Mouse (Mus musculus): ENCODE measurements around the gene BC107364. TPM values are rescaled to one million over a fixed set of nuclear protein-coding genes. Genes with fewer than 3 reads are reported as not detected.
"Not testable (repeated sequence)": the region's sequence is repeated elsewhere in the genome, so short reads cannot be mapped to it uniquely, and the experiment has no call there.

BC107364 gene
- total RNA-seq, 2 experiments from 2014 or later: not detected

DNA sequence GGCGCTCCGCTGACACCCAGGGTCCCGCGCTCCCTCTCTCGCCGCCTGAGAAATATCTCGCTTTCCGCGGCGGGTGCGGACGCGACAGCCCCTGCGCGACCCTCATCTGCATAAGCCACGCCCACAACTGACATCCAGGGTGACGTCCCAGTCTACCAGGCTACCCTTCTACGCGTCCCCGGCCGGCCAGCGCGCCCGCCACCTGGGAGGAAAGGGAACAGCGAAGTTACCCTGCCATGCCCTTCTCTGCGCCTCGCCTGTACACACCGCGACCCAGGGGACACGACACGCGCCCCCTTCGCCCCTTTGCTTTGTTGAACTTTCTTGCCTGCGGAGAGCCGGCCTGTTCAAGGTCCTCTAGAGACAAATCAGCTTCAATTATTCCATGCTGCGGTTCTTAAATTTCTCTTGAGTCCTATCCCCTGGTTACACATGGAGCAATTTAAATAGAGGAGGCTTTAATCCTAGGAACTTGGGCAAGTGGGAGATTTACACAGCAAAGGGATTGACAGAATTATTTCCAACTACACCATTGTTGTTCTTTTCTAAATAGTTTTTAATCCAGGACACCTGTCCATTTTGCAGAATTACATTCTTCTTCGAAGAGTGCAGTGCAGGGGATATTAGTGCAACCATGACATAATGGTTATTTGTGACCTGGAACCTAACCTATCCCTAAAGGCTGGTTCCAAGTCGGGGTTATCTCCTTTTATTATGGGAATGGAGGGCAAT, 34.9 kb upstream of the BC107364 start:
- ATAC-seq (replicated peaks; ENCODE audit: low FRiP score, poor library complexity, severe bottlenecking): peak; percentile 80

DNA sequence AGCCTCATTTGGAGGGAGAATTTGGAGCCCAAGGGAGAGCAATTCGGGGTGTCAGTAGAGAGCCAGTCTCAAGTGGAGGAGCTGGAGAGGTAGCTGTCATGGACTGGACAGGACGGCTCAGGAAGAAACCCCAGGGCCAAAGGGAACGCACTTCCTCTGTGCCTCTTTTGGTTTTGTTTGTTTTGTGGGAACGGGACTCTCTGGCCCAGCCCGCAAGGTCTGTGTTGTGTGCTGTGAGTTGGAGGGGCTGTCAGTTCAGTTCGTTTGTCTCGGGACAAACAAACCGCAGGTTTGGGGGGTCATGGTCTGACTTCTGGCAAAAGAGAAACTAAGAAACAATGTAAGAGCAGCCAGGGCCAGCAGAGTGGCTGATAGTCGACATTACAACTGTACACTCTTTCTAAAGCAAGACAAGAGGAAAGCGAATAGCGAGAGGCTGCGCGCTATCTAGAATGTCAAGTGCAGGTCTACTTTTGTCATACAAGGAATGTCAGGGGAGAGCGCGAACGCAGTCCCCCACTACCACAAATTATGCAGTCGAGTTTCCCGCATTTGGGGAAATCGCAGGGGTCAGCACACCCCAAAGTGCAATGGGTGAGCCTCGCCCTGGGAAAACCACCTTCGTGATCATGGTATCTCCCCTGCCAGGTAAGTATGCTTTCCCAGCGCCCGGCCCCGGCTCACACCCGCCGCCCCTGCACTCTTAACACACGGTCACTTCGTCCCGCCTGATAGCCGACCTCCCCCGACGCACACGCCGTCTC, 34.1 kb upstream of the BC107364 start:
- ATAC-seq (replicated peaks; ENCODE audit: low FRiP score, poor library complexity, severe bottlenecking): peak; percentile 60

DNA sequence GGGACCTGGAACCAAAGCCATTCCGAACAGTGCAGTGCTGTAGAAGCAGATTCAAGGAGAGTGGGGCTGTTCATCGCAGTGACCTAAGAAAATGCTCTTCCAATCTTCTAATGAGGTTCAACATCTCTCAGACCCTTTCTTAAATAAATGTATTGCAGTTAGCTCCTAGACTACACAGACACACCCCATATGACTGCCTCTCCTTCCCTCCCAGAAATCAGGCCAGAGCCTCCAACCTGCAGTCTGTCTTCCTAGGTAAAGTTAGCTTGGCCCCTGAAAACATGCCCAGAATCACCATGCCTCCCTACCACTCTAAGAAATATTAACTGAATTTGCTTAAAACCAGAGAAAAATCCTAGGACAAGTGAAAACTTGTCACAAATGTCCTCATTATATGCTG, 33.3 kb upstream of the BC107364 start:
- ATAC-seq (replicated peaks; ENCODE audit: low FRiP score, poor library complexity, severe bottlenecking): no peak

DNA sequence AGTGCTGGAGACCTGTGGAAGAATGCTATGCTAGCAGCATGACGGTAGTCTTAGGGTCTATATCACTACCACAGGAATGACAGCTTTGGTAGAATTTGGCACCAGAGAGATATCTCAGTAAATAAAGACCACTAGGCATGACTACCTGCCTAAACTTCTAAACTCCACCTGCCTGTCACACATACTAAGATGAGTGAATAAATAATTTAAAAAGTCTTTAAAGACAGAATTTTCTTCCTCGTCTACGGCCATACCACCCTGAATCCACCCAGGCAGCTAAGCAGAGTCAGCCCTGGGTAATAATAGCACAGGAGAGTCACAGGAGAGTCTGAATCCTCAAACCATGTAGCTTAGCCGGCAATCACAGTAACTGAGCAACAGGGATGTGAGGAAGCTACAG, 32.8 kb upstream of the BC107364 start:
- no peak for ATAC-seq (replicated peaks; ENCODE audit: low FRiP score, poor library complexity, severe bottlenecking)

DNA sequence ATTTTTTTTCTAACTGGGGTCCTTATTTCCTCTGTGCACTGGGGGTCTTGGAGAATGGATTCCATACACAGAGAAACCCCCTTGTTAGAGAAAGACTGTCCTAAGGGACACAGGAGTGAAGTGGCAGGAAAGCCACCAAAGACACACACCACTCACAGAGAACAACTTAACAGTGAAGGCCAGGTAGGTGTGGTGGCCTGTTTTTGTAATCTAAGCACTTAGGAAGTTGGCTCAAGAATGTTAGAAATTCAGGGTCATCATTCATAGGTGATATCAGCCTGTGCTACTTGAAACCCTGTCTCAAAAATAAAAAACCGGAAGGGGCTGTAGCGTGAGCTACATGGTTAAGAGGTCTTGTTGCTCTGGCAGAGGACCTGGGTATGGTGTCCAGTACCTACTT, 31.8 kb upstream of the BC107364 start:
- ATAC-seq (replicated peaks; ENCODE audit: low FRiP score, poor library complexity, severe bottlenecking): no peak

DNA sequence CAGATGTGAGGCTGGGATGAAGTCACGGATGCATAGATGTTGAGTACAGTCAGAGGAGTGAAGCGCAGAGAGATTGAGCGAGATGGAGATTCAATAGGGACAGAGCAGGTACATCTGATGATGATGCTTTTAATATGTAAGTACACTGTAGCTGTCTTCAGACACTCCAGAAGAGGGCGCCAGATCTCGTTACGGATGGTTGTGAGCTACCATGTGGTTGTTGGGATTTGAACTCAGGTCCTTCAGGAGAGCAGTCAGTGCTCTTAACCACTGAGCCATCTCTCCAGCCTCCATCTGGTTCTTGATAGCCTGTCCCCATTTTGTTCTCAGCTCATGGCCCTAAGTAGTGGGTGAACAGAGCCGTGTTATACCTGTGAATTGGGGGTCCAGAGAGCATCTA, 30.9 kb upstream of the BC107364 start:
- ATAC-seq (replicated peaks; ENCODE audit: low FRiP score, poor library complexity, severe bottlenecking): not testable (repeated sequence)

DNA sequence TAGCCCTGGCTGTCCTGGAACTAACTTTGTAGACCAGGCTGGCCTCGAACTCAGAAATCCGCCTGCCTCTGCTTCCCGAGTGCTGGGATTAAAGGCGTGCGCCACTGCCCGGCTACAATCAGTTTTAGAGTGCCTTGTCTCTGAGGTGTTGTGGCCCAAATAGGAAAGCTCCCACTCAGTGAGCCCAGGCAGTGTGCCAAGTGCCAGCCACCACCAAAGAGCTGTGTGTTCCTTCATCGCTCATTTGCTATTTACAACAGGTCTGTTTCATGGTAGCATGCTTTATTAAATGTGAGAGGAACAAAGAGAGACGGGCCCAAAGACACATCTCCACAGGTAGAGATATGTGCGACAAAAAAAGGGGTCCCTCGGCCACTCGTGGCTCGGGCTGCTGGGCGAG, 30.3 kb upstream of the BC107364 start:
- ATAC-seq (replicated peaks; ENCODE audit: low FRiP score, poor library complexity, severe bottlenecking): no peak

DNA sequence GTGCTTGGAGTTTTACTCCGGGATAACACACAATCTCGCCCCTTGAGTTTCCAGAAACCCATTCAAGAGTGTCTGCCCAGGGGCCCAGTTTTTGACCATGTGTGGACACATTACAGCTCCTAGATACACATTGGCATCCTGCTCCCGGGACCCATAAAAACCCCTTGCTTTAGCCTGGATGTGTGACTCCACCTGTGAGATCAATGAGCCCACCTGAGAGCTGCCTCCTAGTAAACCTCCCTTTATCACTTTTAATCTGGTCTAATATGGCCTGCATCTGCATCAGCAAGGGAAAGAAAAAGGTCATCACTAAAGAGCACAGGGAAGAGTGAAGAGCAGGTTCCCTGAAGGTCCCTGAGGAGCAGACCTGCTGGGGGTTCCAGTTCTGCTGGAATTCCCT, 29.8 kb upstream of the BC107364 start:
- no peak for ATAC-seq (replicated peaks; ENCODE audit: low FRiP score, poor library complexity, severe bottlenecking)

DNA sequence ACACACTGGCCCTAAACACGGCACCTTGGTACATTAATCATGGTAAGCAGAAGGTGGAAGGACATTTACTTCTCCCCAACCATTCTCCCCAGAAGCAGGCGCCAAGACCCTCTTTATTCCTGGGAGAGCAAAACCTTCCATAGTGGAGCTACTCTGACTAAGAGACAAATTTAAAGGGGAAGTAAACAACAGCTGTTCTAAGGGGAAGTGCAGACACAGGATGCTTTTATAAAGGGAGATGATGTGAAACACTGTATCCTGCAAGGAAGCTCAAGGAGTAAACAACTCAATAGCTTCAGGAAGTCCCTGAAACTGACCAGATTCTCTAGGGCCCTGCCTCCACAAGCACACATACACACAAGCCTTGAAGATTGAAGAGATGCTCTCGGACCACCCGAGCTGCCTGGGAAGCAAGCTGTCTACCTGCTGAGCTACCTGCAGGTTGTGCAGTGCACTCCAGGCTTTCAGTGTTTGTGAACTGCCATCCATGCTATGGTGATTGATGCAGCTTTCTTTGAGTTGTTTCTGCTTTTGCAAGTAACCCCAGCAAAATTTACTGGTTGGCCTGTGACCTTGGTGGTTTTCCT, 28.7 kb upstream of the BC107364 start:
- no peak for ATAC-seq (replicated peaks; ENCODE audit: low FRiP score, poor library complexity, severe bottlenecking)

DNA sequence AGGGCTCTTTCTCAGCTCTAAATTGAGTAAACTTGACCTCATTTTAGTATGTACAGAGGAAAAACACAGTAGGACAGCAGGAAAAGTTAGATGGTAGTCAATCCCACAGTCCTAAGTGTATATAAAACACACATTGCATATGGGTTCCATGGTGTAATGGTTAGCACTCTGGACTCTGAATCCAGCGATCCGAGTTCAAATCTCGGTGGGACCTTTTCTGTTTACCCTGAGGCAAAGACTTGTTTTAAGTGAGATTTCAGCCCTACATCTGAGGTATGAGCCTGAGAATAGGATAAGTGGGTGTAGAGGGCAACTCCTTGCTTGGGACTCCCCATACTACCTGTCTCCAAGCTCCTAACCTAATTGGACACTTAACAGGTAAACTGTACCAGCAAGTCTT, 27.1 kb upstream of the BC107364 start:
- ATAC-seq (replicated peaks; ENCODE audit: low FRiP score, poor library complexity, severe bottlenecking): no peak

DNA sequence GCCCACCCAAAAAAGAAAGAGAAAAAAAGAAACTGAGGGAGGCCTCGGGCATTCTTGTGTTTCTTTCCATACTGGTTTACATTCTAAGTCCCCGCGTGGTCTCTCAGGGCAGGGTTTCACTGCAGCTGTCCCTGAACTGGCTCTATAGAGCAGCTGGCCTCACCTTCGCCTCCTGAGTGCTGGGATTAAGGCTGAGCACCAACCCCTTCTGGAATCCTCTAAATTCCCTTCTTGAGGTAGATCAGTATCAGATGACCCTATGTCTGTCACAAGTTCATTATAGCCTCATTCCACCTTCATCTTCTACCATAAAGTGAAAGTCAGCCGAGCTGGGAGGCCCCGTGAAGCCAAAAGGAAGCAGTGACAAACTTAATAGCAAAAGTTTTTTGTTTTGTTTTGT, 25.5 kb upstream of the BC107364 start:
- no peak for ATAC-seq (replicated peaks; ENCODE audit: low FRiP score, poor library complexity, severe bottlenecking)

DNA sequence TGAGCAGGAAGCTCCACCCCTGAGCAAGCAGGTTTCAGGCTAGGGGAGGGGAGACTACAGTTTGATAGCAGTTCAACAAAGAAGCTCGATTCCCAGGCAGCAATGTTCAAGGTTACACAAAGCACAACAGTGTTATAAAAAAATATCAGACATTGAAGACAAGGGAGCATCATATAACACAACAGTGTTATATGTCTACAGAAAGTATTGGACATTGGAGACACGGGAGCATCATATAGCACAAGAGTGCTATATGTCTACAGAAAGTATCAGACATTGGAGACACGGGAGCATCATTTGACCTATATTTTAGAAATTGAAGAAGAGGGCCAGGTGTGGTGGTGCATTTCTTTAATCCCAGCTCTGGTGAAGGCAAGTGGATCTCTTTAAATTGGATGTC, 25.0 kb upstream of the BC107364 start:
- ATAC-seq (replicated peaks; ENCODE audit: low FRiP score, poor library complexity, severe bottlenecking): no peak

DNA sequence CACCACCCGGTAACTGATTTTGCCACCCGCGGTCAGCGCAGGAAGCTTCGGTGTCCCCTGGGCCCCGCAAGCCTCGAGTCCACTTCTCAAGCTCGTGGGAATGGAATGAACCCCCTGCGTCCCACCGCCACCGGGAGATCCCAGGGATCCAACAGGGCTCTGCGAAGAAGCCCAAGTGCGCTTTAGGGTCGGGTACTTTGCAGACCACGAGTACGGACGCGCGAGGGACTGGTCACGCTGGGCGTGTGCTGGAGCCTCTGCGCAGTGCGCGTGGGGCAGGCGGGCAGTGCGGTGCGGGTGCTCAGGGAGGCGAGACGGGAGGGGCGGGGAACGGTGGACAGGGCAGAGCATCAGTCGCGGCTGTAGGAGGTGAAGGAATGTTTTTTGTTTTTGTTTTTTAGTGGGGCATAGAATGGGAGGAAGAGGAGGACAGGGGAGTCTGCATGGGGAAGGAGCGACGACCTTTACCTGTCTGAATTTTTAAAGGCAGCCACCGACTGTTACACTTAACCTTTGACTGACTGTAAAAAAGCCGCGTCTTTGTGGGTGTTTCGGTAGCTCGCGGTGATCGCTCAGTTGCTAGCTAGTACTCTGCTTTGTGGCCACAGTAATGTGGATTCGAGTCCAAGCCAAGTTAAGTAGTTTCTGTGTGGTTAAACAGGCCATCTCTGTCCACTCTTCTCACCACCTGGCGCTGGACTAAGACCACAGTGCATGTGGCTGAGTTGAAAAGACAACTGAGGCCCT, 23.0 kb upstream of the BC107364 start:
- ATAC-seq (replicated peaks; ENCODE audit: low FRiP score, poor library complexity, severe bottlenecking): no peak

DNA sequence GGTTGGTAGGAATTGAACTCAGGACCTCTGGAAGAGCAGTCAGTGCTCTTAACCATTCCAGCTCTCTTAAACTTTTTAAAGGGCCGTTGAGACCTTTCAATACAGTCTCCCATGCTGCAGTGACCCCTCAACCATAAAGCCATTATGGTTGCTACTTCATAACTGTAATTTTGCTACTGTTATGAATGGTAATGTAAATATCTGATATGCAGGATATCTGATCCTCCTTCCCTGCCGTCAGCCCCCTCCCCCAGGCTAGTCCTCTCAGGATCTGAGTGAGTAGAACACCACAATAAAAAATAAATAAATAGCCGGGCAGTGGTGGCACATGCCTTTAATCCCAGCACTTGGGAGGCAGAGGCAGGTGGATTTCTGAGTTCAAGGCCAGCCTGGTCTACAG, 21.4 kb upstream of the BC107364 start:
- not testable (repeated sequence) for ATAC-seq (replicated peaks; ENCODE audit: low FRiP score, poor library complexity, severe bottlenecking)

DNA sequence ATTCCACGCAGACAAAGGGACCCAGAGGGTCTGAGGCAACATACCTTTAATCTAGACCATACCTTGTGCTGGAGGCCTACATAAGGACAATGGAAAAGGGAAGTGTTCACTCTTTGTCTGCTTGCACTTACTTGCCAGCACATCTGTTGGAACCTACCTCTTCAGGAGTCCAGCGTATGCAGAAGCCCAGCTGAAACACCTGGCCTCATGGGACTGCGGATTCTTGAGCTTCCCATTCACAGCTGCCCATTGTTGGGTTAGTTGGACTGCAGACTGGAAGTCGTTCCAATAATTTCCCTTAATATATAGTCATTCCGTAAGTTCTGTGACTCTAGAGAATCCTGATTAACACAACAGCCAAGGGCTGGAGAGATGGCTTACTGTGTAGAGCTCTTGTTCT, 20.0 kb upstream of the BC107364 start:
- ATAC-seq (replicated peaks; ENCODE audit: low FRiP score, poor library complexity, severe bottlenecking): no peak

DNA sequence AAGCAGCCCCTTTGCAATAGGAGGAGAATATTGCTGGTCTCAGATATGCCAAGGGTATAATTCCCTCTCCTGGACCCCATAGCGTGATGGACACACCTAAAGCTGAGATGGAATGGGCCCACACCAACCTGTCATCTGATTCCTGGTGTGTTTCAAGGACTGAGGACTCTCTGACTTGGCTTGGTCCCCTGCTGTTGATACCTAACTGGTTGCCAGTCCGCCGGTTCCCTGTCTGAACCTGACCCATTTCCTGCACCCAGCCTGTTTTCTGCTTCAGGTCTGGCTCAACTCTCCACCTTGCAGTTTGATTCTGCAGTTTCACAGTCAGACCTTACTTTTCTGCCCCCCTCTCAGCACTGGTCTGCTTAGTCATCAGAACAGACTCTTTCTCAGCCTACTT, 17.5 kb upstream of the BC107364 start:
- ATAC-seq (replicated peaks; ENCODE audit: low FRiP score, poor library complexity, severe bottlenecking): no peak

DNA sequence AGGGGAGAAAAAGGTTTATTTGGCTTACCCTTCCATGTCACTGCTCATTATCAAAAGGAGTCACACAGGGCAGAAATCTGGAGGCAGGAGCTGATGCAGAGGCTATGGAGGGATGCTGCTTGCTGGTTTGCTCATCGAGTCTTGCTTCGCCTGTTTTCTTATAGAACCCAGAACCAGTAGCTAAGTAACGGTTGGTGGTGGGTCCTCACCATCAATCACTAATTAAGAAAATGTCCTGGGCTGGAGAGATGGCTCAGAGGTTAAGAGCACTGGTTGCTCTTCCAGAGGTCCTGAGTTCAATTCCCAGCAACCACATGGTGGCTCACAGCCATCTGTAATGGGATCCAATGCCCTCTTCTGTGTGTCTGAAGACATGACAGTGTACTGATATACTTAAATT, 16.2 kb upstream of the BC107364 start:
- ATAC-seq (replicated peaks; ENCODE audit: low FRiP score, poor library complexity, severe bottlenecking): not testable (repeated sequence)

DNA sequence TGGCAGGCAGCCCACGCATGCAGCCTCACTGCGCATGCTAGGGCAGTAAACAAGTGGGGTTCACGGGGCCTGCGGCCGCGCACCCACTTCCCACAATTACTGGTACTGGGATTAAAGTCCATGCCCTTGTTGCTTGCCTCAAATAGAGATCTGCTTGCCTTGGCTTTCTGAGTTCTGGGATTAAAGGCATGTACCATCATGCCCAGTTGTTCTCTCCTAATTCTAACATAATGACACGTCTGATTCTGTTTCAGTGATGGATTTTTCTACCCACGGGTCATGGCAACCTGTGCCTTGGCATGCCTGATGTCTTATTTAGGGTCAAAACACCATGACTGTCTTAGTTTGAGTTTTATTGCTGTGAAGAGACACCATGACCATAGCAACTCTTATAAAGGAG, 15.5 kb upstream of the BC107364 start:
- no peak for ATAC-seq (replicated peaks; ENCODE audit: low FRiP score, poor library complexity, severe bottlenecking)

DNA sequence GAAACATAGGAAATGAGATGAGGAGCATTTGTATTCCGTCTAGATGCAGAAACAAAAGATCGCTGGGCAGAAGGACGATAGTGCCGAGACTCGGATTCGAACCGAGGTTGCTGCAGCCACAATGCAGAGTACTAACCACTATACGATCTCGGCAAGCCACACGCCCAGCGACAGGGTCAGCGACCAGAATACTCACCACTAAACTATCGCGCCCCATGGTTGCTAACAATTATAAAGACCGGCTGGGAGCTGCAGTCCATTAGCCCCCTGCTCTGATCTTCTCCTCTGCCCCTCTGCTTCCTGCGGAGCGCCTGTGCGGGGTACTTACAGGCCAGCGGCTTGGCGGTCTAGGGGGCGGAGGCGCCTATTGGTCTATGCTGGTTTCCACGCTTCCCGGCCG, 11.8 kb upstream of the BC107364 start:
- ATAC-seq (replicated peaks; ENCODE audit: low FRiP score, poor library complexity, severe bottlenecking): no peak

DNA sequence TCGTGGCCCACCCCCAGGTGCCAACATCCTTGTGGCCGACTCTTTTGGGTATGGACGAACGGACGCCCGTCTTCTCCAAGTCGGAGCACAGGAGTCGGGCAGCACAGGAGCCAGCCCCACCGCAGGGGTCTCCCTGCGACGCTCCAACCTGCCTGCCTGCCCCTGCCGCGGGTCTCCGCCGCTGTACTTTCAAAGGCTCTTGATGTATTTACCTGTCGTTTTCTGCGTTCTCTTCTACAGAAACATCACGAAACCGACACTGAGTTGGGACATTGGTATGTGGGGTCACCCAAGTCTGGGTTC, 8.4 kb upstream of the BC107364 start:
- ATAC-seq (replicated peaks; ENCODE audit: low FRiP score, poor library complexity, severe bottlenecking): not testable (repeated sequence)
